Mouse (Mus musculus): ENCODE data around the gene Atp7b. TPM values are rescaled to one million over a fixed set of nuclear protein-coding genes. Genes with fewer than 3 reads are reported as not detected.

The Atp7b gene
- total RNA-seq, 2 experiments from 2014 or later, result 3.7 to 4.2 TPM

Other genes starting within 250 kb of the Atp7b start
- not detected for gene Defb50, start 236.8 kb downstream of the Atp7b start, total RNA-seq (2021)
- gene Defb2, start 220.4 kb downstream of the Atp7b start, total RNA-seq (2021), result not detected
- gene Defb10, start 201.4 kb downstream of the Atp7b start, total RNA-seq (2021), result not detected
- gene Defb9, start 174.9 kb downstream of the Atp7b start, total RNA-seq (2021), result not detected
- gene Defb11, start 153.9 kb downstream of the Atp7b start, total RNA-seq (2021), result 1 to 10 TPM in 1 of 2 experiments, not detected in 1; 2.0 TPM
- gene Defb15, start 127.6 kb downstream of the Atp7b start, total RNA-seq (2021), result not detected
- gene Defb35, start 122.0 kb downstream of the Atp7b start, total RNA-seq (2021), result not detected
- not detected for gene Defb13, start 113.5 kb downstream of the Atp7b start, total RNA-seq (2021)
- gene Fam90a1a, start 101.6 kb downstream of the Atp7b start, total RNA-seq (2021), result not detected
- gene Ccdc70, start 90.5 kb downstream of the Atp7b start, total RNA-seq (2021), result not detected
- gene Alg11, start 416 bp upstream of the Atp7b start, total RNA-seq (2021), result 10 to 100 TPM; 26.7 to 33.2 TPM
- gene Nek5, start 64.7 kb upstream of the Atp7b start, total RNA-seq (2021), result under 1 TPM; 0.62 to 0.91 TPM
- 1 to 10 TPM; 3.0 TPM for gene Nek3, start 106.1 kb upstream of the Atp7b start, total RNA-seq (2021)
- gene Ckap2, start 125.5 kb upstream of the Atp7b start, total RNA-seq (2021), result 1 to 10 TPM; 4.8 to 5.8 TPM
- gene Vps36, start 132.5 kb upstream of the Atp7b start, total RNA-seq (2021), result 10 to 100 TPM; 36.1 to 36.8 TPM
- gene Thsd1, start 167.0 kb upstream of the Atp7b start, total RNA-seq (2021), result 1 to 10 TPM; 7.0 to 7.7 TPM
- not detected for gene Tpte, start 223.1 kb upstream of the Atp7b start, total RNA-seq (2021)